ENCODE assay signal across 12 mouse cellular contexts in genomic region chr16:4551885-4552284, GRCm38 (mm10). TPM values are rescaled to one million over a fixed set of nuclear protein-coding genes. Genes with fewer than 3 reads are reported as not detected.
DNase-seq lines count a peak whose midpoint lies in the region; ATAC-seq and TF ChIP-seq lines count a peak whose summit lies in the region.
"Had no signal": no experiment of that assay in that cellular context is flagged by ENCODE, and none has a peak within 500 bp of the region (broad histone marks: within the 10 kb centered on the region; RNA-seq: fewer than 3 reads in every experiment).

No protein-coding gene starts in this region.

- no peak overlapping the region for H3K9ac ChIP-seq in hindbrain, embryonic 12.5 days
- H3K9ac ChIP-seq in hindbrain, postnatal 0 days (replicated peaks; ENCODE audit: low read length): no peak overlapping the region
- H3K9ac ChIP-seq in intestine, embryonic 15.5 days: 0 out of 2 replicates have a peak overlapping the region, but pooled peaks have one; percentile 40
- no peak overlapping the region; the same call in 1 of the 2 replicates for H3K9ac ChIP-seq in liver, embryonic 16.5 days (ENCODE audit: low read depth, low read length)
- H3K9ac ChIP-seq: neural tube, embryonic 12.5 days had no signal

- no peak overlapping the region for H3K4me3 ChIP-seq in hindbrain, embryonic 12.5 days
- H3K4me3 ChIP-seq in hindbrain, postnatal 0 days (ENCODE audit: low read length): no peak overlapping the region
- H3K4me3 ChIP-seq in G1E (ENCODE audit: low read depth, low read length): peak overlapping the region; percentile 67; the same call in 1 of the 2 replicates
- H3K4me3 ChIP-seq in intestine, embryonic 15.5 days (replicated peaks): no peak overlapping the region
- no peak overlapping the region for H3K4me3 ChIP-seq in liver, embryonic 16.5 days (ENCODE audit: low read depth, low read length)
- H3K4me3 ChIP-seq: neural tube, embryonic 12.5 days had no signal

- peak overlapping the region; percentile 30; the same call in 1 of the 2 replicates for H3K27ac ChIP-seq in hindbrain, embryonic 12.5 days
- no peak overlapping the region for H3K27ac ChIP-seq in hindbrain, postnatal 0 days
- H3K27ac ChIP-seq in intestine, embryonic 15.5 days: peak overlapping the region; percentile 90; the same call in 1 of the 2 replicates
- H3K27ac ChIP-seq in liver, embryonic 16.5 days (ENCODE audit: low read length): peak overlapping the region; percentile 59
- H3K27ac ChIP-seq: neural tube, embryonic 12.5 days had no signal

- no peak for DNase-seq in hindbrain, postnatal 0 days (ENCODE audit: low spot score)
- no peak for DNase-seq in G1E (ENCODE audit: low spot score)
- DNase-seq in layer of hippocampus, postnatal 10 days (ENCODE audit: low spot score in 2 of 2): no peak
- no peak for DNase-seq in right cerebral cortex, postnatal 4 days
- DNase-seq: cerebellum, postnatal 10 days; kidney, adult 8-10 months; thymus, postnatal 4 days had no signal

- WGBS in hindbrain, embryonic 12.5 days: 92% methylated on average over 12 of the region's 12 CpGs
- WGBS in hindbrain, postnatal 0 days: 91% methylated on average over 12 of the region's 12 CpGs
- 90% methylated on average over 12 of the region's 12 CpGs for WGBS in intestine, embryonic 15.5 days
- 80% methylated on average over 12 of the region's 12 CpGs for WGBS in liver, embryonic 16.5 days (ENCODE audit: insufficient replicate concordance)

- no peaks in the 10 kb centered on the region for H3K27me3 ChIP-seq in hindbrain, embryonic 12.5 days
- no peaks in the 10 kb centered on the region for H3K27me3 ChIP-seq in hindbrain, postnatal 0 days (ENCODE audit: insufficient read depth, low read length)
- H3K27me3 ChIP-seq in G1E (ENCODE audit: insufficient read depth, low read length): no peaks in the 10 kb centered on the region
- H3K27me3 ChIP-seq in intestine, embryonic 15.5 days (replicated peaks): no peaks in the 10 kb centered on the region
- no peaks in the 10 kb centered on the region for H3K27me3 ChIP-seq in liver, embryonic 16.5 days (ENCODE audit: control insufficient read depth, insufficient read depth, low read depth, low read length)
- H3K27me3 ChIP-seq: neural tube, embryonic 12.5 days; Patski had no signal

- H3K9me3 ChIP-seq in hindbrain, embryonic 12.5 days (replicated peaks): no peaks in the 10 kb centered on the region
- H3K9me3 ChIP-seq in hindbrain, postnatal 0 days (ENCODE audit: low read length): no peaks in the 10 kb centered on the region
- no peaks in the 10 kb centered on the region; the same call in 1 of the 2 replicates for H3K9me3 ChIP-seq in G1E (replicated peaks)
- H3K9me3 ChIP-seq in intestine, embryonic 15.5 days: no peaks in the 10 kb centered on the region
- H3K9me3 ChIP-seq in liver, embryonic 16.5 days (replicated peaks; ENCODE audit: control insufficient read depth, low read length): no peaks in the 10 kb centered on the region
- H3K9me3 ChIP-seq: neural tube, embryonic 12.5 days had no signal

- TF ChIP-seq CTCF in hindbrain, postnatal 0 days (IDR thresholded peaks at IDR 0.05; ENCODE audit: low read depth): no peak
- TF ChIP-seq CTCF in G1E (IDR thresholded peaks at IDR 0.05; ENCODE audit: low read depth, low read length): no peak

- H3K36me3 ChIP-seq in hindbrain, embryonic 12.5 days: peaks cover 28% of the 10 kb centered on the region
- H3K36me3 ChIP-seq in hindbrain, postnatal 0 days (ENCODE audit: insufficient read depth, low read length): no peaks in the 10 kb centered on the region
- H3K36me3 ChIP-seq in G1E (replicated peaks): peaks cover 83% of the 10 kb centered on the region
- H3K36me3 ChIP-seq in intestine, embryonic 15.5 days: 0 out of 2 replicates have a peak, but pooled peaks cover 7% of the 10 kb centered on the region
- H3K36me3 ChIP-seq in liver, embryonic 16.5 days (ENCODE audit: control insufficient read depth, insufficient read depth): peaks cover 9% of the 10 kb centered on the region

- ATAC-seq in hindbrain, embryonic 12.5 days (ENCODE audit: low FRiP score): no peak
- ATAC-seq in hindbrain, postnatal 0 days: no peak
- no peak for ATAC-seq in G1E (ENCODE audit: extremely low read depth, insufficient number of reproducible peaks, low FRiP score, poor library complexity, severe bottlenecking)
- ATAC-seq in intestine, embryonic 15.5 days: no peak
- ATAC-seq in liver, embryonic 16.5 days (ENCODE audit: low read depth): no peak

- no peak overlapping the region for H3K4me2 ChIP-seq in hindbrain, embryonic 12.5 days (replicated peaks)
- H3K4me2 ChIP-seq in hindbrain, postnatal 0 days (ENCODE audit: low read depth, low read length): no peak overlapping the region
- 0 out of 2 replicates have a peak overlapping the region, but pooled peaks have one; percentile 46 for H3K4me2 ChIP-seq in intestine, embryonic 15.5 days (replicated peaks)
- no peak overlapping the region; the same call in 1 of the 2 replicates for H3K4me2 ChIP-seq in liver, embryonic 16.5 days (ENCODE audit: low read depth, low read length)

- peaks cover 16% of the 10 kb centered on the region for H3K4me1 ChIP-seq in hindbrain, embryonic 12.5 days
- peaks cover 4% of the 10 kb centered on the region; the same call in 1 of the 2 replicates for H3K4me1 ChIP-seq in hindbrain, postnatal 0 days (ENCODE audit: insufficient read depth, low read length)
- H3K4me1 ChIP-seq in G1E (ENCODE audit: insufficient read depth, low read depth, low read length): peaks cover 86% of the 10 kb centered on the region
- H3K4me1 ChIP-seq in intestine, embryonic 15.5 days (replicated peaks): peaks cover 43% of the 10 kb centered on the region
- H3K4me1 ChIP-seq in liver, embryonic 16.5 days (ENCODE audit: control insufficient read depth, low read depth, low read length): peaks cover 56% of the 10 kb centered on the region

RNA-seq across cellular contexts. Expression of gene Tfap4, which starts 7.8 kb away (rescaled TPM):
- 13.1 and 13.8 TPM in 2 replicates for polyA plus RNA-seq in hindbrain, embryonic 12.5 days (2016; fragmentation: Nextera tagmentation; extraction: Ambion mirVana)
- 7.8 and 9.3 TPM in 2 replicates for total RNA-seq in hindbrain, postnatal 0 days (2014; rRNA removed)
- 7.0 and 7.6 TPM in 2 replicates for polyA plus RNA-seq in hindbrain, postnatal 0 days (2015; fragmentation: Nextera tagmentation; extraction: Ambion mirVana)
- total RNA-seq in G1E (2014; fragmentation: Nextera tagmentation) (46.3 and 69.0 TPM in 2 replicates), G1E (2017) (23.2 and 26.0 TPM in 2 replicates)
- polyA plus RNA-seq in G1E (2012): 81.1 and 87.0 TPM in 2 replicates
- 27.9 and 28.8 TPM in 2 replicates for polyA plus RNA-seq in intestine, embryonic 15.5 days (2015; fragmentation: Nextera tagmentation; extraction: Ambion mirVana)
- 4.7 and 4.8 TPM in 2 replicates for polyA plus RNA-seq in liver, embryonic 16.5 days (2015; fragmentation: Nextera tagmentation; extraction: Ambion mirVana)
- 1 to 10 TPM; 4.2 to 4.3 TPM for total RNA-seq in layer of hippocampus, postnatal 10 days (2021)

RNA-seq across cellular contexts. Expression of gene Srl, which starts 10.3 kb away (rescaled TPM):
- 25.8 and 36.5 TPM in 2 replicates for polyA plus RNA-seq in hindbrain, embryonic 12.5 days (2016; fragmentation: Nextera tagmentation; extraction: Ambion mirVana)
- 28.3 and 50.6 TPM in 2 replicates for total RNA-seq in hindbrain, postnatal 0 days (2014; rRNA removed)
- polyA plus RNA-seq in hindbrain, postnatal 0 days (2015; fragmentation: Nextera tagmentation; extraction: Ambion mirVana): 8.7 and 10.6 TPM in 2 replicates
- 5.9 and 8.6 TPM in 2 replicates for total RNA-seq in G1E (2014; fragmentation: Nextera tagmentation)
- total RNA-seq in G1E (2017): 5.3 and 8.5 TPM in 2 replicates
- polyA plus RNA-seq in G1E (2012): 2.3 and 3.5 TPM in 2 replicates
- polyA plus RNA-seq in intestine, embryonic 15.5 days (2015; fragmentation: Nextera tagmentation; extraction: Ambion mirVana): 7.7 and 11.5 TPM in 2 replicates
- 2.9 and 4.4 TPM in 2 replicates for polyA plus RNA-seq in liver, embryonic 16.5 days (2015; fragmentation: Nextera tagmentation; extraction: Ambion mirVana)
- total RNA-seq in layer of hippocampus, postnatal 10 days (2021): 10 to 100 TPM; 25.4 to 25.7 TPM

RNA-seq across cellular contexts. Expression of gene Glis2, which starts 42.6 kb away (rescaled TPM):
- 34.0 and 34.3 TPM in 2 replicates for polyA plus RNA-seq in hindbrain, embryonic 12.5 days (2016; fragmentation: Nextera tagmentation; extraction: Ambion mirVana)
- 25.8 and 28.2 TPM in 2 replicates for total RNA-seq in hindbrain, postnatal 0 days (2014; rRNA removed)
- 12.0 and 12.5 TPM in 2 replicates for polyA plus RNA-seq in hindbrain, postnatal 0 days (2015; fragmentation: Nextera tagmentation; extraction: Ambion mirVana)
- 2.6 and 2.8 TPM in 2 replicates for total RNA-seq in G1E (2014; fragmentation: Nextera tagmentation)
- total RNA-seq in G1E (2017): 1.0 and 1.2 TPM in 2 replicates
- 2.6 and 3.0 TPM in 2 replicates for polyA plus RNA-seq in G1E (2012)
- 21.4 and 23.5 TPM in 2 replicates for polyA plus RNA-seq in intestine, embryonic 15.5 days (2015; fragmentation: Nextera tagmentation; extraction: Ambion mirVana)
- 2.1 and 2.5 TPM in 2 replicates for polyA plus RNA-seq in liver, embryonic 16.5 days (2015; fragmentation: Nextera tagmentation; extraction: Ambion mirVana)
- total RNA-seq in layer of hippocampus, postnatal 10 days (2021): 10 to 100 TPM; 23.8 to 26.5 TPM
